Mouse (Mus musculus): Measurements from ENCODE around the gene Stub1. TPM values are rescaled to one million over a fixed set of nuclear protein-coding genes. Genes with fewer than 3 reads are reported as not detected.
A peak's percentile ranks its signal among the peaks of the same experiment; 100 is the strongest.
"Not testable (repeated sequence)": the region's sequence is repeated elsewhere in the genome, so short reads cannot be mapped to it uniquely, and the experiment has no call there.

The Stub1 gene
- polyA plus RNA-seq, 1 experiment from 2014 or later, result 367 TPM

DNA sequence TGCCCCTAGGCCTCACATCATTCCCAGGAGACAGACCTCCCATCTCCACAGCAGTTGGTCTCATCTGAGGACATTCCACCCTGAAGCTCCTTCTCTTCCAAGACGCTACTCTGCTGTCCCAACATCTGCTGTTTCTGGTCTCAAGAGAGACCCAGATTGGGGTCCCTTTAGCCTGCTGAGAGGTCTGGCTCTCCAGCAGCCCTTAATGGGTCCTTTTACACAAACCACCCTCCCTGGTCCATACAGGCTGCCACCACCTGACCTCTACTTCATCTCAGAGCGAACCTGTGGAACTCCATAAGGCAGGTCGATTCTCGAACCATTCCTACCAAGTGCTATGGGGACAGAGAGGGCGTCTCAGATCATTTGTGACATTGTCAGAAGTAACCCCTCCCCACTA lies 25.2 kb downstream of the Stub1 start:
- no peak for TF ChIP-seq CTCF (IDR thresholded peaks at IDR 0.05; ENCODE audit: low read depth)
- no peaks in the 10 kb centered on the region for H3K4me1 ChIP-seq (ENCODE audit: insufficient read depth)
- 38% methylated on average over 5 of the region's 5 CpGs for WGBS
- H3K9me3 ChIP-seq (ENCODE audit: low read depth, low read length), result no peaks in the 10 kb centered on the region
- peaks cover 41% of the 10 kb centered on the region for H3K27me3 ChIP-seq (ENCODE audit: insufficient read depth, low read length)
- ATAC-seq (ENCODE audit: insufficient read depth) (no peak), DNase-seq (no peak)
- H3K9ac ChIP-seq, result no peak overlapping the region
- H3K4me3 ChIP-seq (ENCODE audit: low read depth, low read length), result peak overlapping the region; percentile 62; the same call in 1 of the 2 replicates
- H3K36me3 ChIP-seq (ENCODE audit: insufficient read depth), result no peaks in the 10 kb centered on the region
- peak overlapping the region; percentile 98 for H3K4me2 ChIP-seq
- H3K27ac ChIP-seq (ENCODE audit: low read depth), result no peak overlapping the region

- H3K9me3 ChIP-seq (ENCODE audit: low read depth, low read length); H3K4me2 ChIP-seq; DNase-seq; H3K9ac ChIP-seq; H3K4me3 ChIP-seq (ENCODE audit: low read depth, low read length); H3K36me3 ChIP-seq (ENCODE audit: insufficient read depth); H3K27ac ChIP-seq (ENCODE audit: low read depth); ATAC-seq (ENCODE audit: insufficient read depth); H3K4me1 ChIP-seq (ENCODE audit: insufficient read depth): not testable (repeated sequence)
- WGBS, result 44% methylated on average over 2 of the region's 2 CpGs
- H3K27me3 ChIP-seq (ENCODE audit: insufficient read depth, low read length), result peaks cover 40% of the 10 kb centered on the region
Observed at GRCm38 (mm10) chr17:25807452-25807851, 25.8 kb downstream of the Stub1 start.

GRCm38 (mm10) chr17:25806507-25806906 lies 26.7 kb downstream of the Stub1 start:
- no peak for ATAC-seq (ENCODE audit: insufficient read depth)
- no peak overlapping the region for H3K4me2 ChIP-seq
- no peak overlapping the region for H3K27ac ChIP-seq (ENCODE audit: low read depth)
- H3K4me1 ChIP-seq (ENCODE audit: insufficient read depth), result no peaks in the 10 kb centered on the region
- H3K4me3 ChIP-seq (ENCODE audit: low read depth, low read length), result no peak overlapping the region
- H3K36me3 ChIP-seq (ENCODE audit: insufficient read depth), result no peaks in the 10 kb centered on the region
- DNase-seq, result no peak
- no peak overlapping the region for H3K9ac ChIP-seq
- no peak for TF ChIP-seq CTCF (IDR thresholded peaks at IDR 0.05; ENCODE audit: low read depth)
- 79% methylated on average over 4 of the region's 4 CpGs for WGBS
- H3K9me3 ChIP-seq (ENCODE audit: low read depth, low read length), result no peaks in the 10 kb centered on the region
- H3K27me3 ChIP-seq (ENCODE audit: insufficient read depth, low read length), result peaks cover 31% of the 10 kb centered on the region

DNA sequence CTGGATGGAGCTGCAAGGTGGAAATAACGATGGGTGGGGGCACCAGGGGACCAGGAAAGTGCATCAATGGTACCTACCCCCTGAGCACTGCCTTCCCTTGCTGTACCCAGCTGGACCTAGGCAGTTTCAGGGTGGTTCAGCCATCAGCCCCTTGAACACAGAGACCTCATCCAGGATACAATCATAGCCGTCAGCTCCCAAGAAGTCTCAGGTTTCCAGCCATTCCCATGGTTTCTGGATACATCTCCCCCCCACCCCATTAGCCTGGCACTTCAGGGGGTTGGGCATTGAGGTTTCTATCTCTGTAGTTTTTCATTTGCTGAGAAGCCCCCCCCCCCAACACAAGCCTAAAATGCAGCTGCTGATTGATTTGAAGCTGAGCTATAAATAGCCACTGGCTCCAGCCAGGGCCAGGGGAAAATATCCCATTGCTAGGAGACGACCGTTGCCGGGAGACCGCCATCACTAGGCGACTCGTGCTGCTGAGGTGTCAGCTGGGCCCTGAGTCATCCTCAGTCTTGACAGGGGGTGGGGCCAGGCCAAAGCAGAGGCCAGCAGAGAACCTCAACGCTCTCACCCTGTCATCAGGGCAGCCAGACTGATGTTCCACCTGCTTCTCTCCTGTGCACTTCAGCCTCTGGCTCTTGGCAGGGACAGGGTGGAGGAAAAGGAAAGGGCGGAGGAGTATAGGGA lies 30.2 kb downstream of the Stub1 start:
- TF ChIP-seq CTCF (IDR thresholded peaks at IDR 0.05; ENCODE audit: low read depth), result no peak
- no peaks in the 10 kb centered on the region for H3K36me3 ChIP-seq (ENCODE audit: insufficient read depth)
- no peak overlapping the region for H3K9ac ChIP-seq
- H3K4me3 ChIP-seq (ENCODE audit: low read depth, low read length), result no peak overlapping the region
- H3K27me3 ChIP-seq (ENCODE audit: insufficient read depth, low read length), result no peaks in the 10 kb centered on the region; the same call in 1 of the 2 replicates
- 8% methylated on average over 10 of the region's 10 CpGs for WGBS
- ATAC-seq (ENCODE audit: insufficient read depth) (peak; percentile 48; the same call in 1 of the 2 replicates), DNase-seq (peak; percentile 28)
- H3K4me1 ChIP-seq (ENCODE audit: insufficient read depth), result no peaks in the 10 kb centered on the region
- H3K9me3 ChIP-seq (ENCODE audit: low read depth, low read length), result no peaks in the 10 kb centered on the region
- no peak overlapping the region for H3K4me2 ChIP-seq
- H3K27ac ChIP-seq (ENCODE audit: low read depth), result no peak overlapping the region

DNA sequence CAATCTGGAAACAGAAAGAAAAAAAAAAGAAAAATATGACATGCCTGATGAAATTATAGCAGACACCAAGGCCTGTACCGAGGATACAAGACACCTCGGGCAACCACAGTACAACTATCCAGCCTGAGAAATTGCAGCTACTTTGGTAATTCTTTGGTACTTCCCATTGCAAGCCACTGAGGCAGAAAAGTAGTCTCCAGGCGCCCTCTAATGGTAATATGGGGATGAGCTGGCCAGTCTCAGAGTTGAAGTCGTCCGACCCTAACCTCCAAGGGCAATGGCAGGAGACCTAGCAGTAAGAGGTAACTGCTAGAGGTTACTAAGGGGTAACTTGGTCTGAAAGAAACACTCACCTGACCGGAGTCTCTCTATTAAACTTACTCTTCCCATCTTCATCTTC lies 32.2 kb downstream of the Stub1 start:
- ATAC-seq (ENCODE audit: insufficient read depth) (no peak), DNase-seq (peak; percentile 91)
- no peaks in the 10 kb centered on the region for H3K27me3 ChIP-seq (ENCODE audit: insufficient read depth, low read length)
- no peak overlapping the region for H3K4me2 ChIP-seq
- no peaks in the 10 kb centered on the region for H3K36me3 ChIP-seq (ENCODE audit: insufficient read depth)
- no peaks in the 10 kb centered on the region for H3K9me3 ChIP-seq (ENCODE audit: low read depth, low read length)
- peaks cover under 1% of the 10 kb centered on the region; the same call in 1 of the 2 replicates for H3K4me1 ChIP-seq (ENCODE audit: insufficient read depth)
- WGBS, result 6% methylated on average over 6 of the region's 6 CpGs
- H3K9ac ChIP-seq, result no peak overlapping the region
- no peak overlapping the region for H3K4me3 ChIP-seq (ENCODE audit: low read depth, low read length)
- no peak overlapping the region for H3K27ac ChIP-seq (ENCODE audit: low read depth)
- TF ChIP-seq CTCF (IDR thresholded peaks at IDR 0.05; ENCODE audit: low read depth), result peak; percentile 84

DNA sequence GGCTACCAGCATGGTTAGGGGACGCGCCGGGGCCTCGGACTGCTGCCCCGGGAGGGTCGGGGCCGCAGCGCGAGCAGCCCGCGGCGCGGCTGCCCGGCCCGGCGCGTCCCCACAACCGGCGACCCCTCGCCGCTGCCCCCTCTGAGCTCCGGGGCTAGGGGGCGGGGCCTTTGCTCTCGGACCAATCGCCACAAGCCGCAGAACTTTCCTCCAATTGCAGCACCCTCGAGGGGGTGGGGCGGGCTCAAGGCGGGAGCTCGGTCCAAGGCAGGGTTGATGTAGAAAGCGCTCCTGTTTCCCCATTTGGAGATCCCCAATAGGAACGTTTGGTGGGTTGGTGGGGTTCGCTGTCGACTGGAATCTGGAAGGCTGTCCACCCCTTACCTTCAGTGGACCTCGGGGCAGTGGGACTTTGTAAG lies 36.2 kb downstream of the Stub1 start, which contains the start of gene Metrn:
Gene Metrn, minus strand, starts transcription at position 186 of the 419 bp plus-strand sequence.
- TF ChIP-seq CTCF (IDR thresholded peaks at IDR 0.05; ENCODE audit: low read depth), result no peak
- H3K36me3 ChIP-seq (ENCODE audit: insufficient read depth), result 0 out of 2 replicates have a peak, but pooled peaks cover 10% of the 10 kb centered on the region
- H3K4me2 ChIP-seq, result peak within 1 kb of the TSS; percentile 98
- under 1% methylated on average over 35 of the region's 35 CpGs for WGBS
- peak; percentile 78 for ATAC-seq (ENCODE audit: insufficient read depth)
- peak within 1 kb of the TSS; percentile 64; the same call in 1 of the 2 replicates for H3K27ac ChIP-seq (ENCODE audit: low read depth)
- DNase-seq, result peak; percentile 94
- no peaks in the 10 kb centered on the region for H3K27me3 ChIP-seq (ENCODE audit: insufficient read depth, low read length)
- peak within 1 kb of the TSS; percentile 52 for H3K9ac ChIP-seq
- H3K4me3 ChIP-seq (ENCODE audit: low read depth, low read length), result peak within 1 kb of the TSS; percentile 61
- peaks cover 14% of the 10 kb centered on the region for H3K4me1 ChIP-seq (ENCODE audit: insufficient read depth)
- H3K9me3 ChIP-seq (ENCODE audit: low read depth, low read length), result no peaks in the 10 kb centered on the region

- Histone ChIP-seq H3K27ac (ENCODE audit: low read depth) (peak overlapping the region; percentile 64; the same call in 1 of the 2 replicates), H3K9ac (peak overlapping the region; percentile 52), H3K27me3 (ENCODE audit: insufficient read depth, low read length) (no peaks in the 10 kb centered on the region), H3K9me3 (ENCODE audit: low read depth, low read length) (no peaks in the 10 kb centered on the region), H3K4me1 (ENCODE audit: insufficient read depth) (peaks cover 14% of the 10 kb centered on the region), H3K4me3 (ENCODE audit: low read depth, low read length) (peak overlapping the region; percentile 61), H3K4me2 (peak overlapping the region; percentile 98), H3K36me3 (ENCODE audit: insufficient read depth) (0 out of 2 replicates have a peak, but pooled peaks cover 10% of the 10 kb centered on the region)
- ATAC-seq (ENCODE audit: insufficient read depth) (peak; percentile 3; the same call in 1 of the 2 replicates), DNase-seq (no peak)
- TF ChIP-seq CTCF (IDR thresholded peaks at IDR 0.05; ENCODE audit: low read depth), result no peak
- WGBS, result under 1% methylated on average over 37 of the region's 37 CpGs
Observed at GRCm38 (mm10) chr17:25796211-25796771, 36.9 kb downstream of the Stub1 start.

Measured in lung, embryonic 14.5 days (tissue).